Mouse (Mus musculus) stomach, embryonic 15.5 days (tissue): ENCODE results near the gene Cdk5r1. TPM values are rescaled to one million over a fixed set of nuclear protein-coding genes. Genes with fewer than 3 reads are reported as not detected.
"Not testable (repeated sequence)": the region's sequence is repeated elsewhere in the genome, so short reads cannot be mapped to it uniquely, and the experiment has no call there.

Experiments
- ATAC-seq: fragments of 200-750 bp; cut with Nextera tagmentation; 2 replicates; pipeline ENCODE4 v1.8.0; 2017; ENCODE audit warnings: low read depth, moderate number of reproducible peaks, moderate TSS enrichment; ENCODE audit not compliant: insufficient read depth, low FRiP score
- H3K27ac ChIP-seq: fragments of 300-500 bp; sonication (generic); 2 replicates; pipeline ENCODE4 v1.5.1; 2015; ENCODE audit warnings: mild to moderate bottlenecking, inconsistent platforms
- H3K27me3 ChIP-seq: fragments of 300-500 bp; sonication (generic); replicated peaks from 2 replicates; pipeline ENCODE4 v1.6.1; 2015; ENCODE audit warnings: inconsistent platforms
- H3K36me3 ChIP-seq: fragments of 300-500 bp; sonication (generic); 2 replicates; pipeline ENCODE4 v1.6.1; 2015; ENCODE audit warnings: inconsistent platforms
- H3K4me1 ChIP-seq: fragments of 300-500 bp; sonication (generic); 2 replicates; pipeline ENCODE4 v1.6.1; 2015; ENCODE audit warnings: inconsistent platforms
- H3K4me2 ChIP-seq: fragments of 300-500 bp; sonication (generic); 2 replicates; pipeline ENCODE4 v1.6.1; 2015; ENCODE audit warnings: mild to moderate bottlenecking, inconsistent platforms
- H3K4me3 ChIP-seq: fragments of 300-500 bp; sonication (generic); replicated peaks from 2 replicates; pipeline ENCODE4 v1.5.1; 2015; ENCODE audit warnings: inconsistent platforms
- H3K9ac ChIP-seq: fragments of 300-500 bp; sonication (generic); 2 replicates; pipeline ENCODE4 v1.6.1; 2015; ENCODE audit warnings: inconsistent platforms
- H3K9me3 ChIP-seq: fragments of 300-500 bp; sonication (generic); 2 replicates; pipeline ENCODE4 v1.6.1; 2016; ENCODE audit warnings: inconsistent platforms
- WGBS: fragments of 180-500 bp; shearing (Covaris S2); methylation state at CpG from one replicate; pipeline ENCODE4 v1.1.7; 2015; 5-methylcytosine and 5-hydroxymethylcytosine counted together
- polyA plus RNA-seq: library from polyadenylated mRNA; unstranded; fragments of >200 nt; fragmentation: Nextera tagmentation; extraction: Ambion mirVana; gene quantifications from 2 replicates; pipeline ENCODE4 v1.2.1, GENCODE M21; 2015

Gene Cdk5r1
- 1.4 and 1.8 TPM in 2 replicates for polyA plus RNA-seq

GRCm38 (mm10) chr11:80476222-80477189, at the start of gene Cdk5r1:
Gene Cdk5r1 (plus strand): TSS chr11:80477023.
- peaks cover 22% of the 10 kb centered on the region for H3K36me3 ChIP-seq
- ATAC-seq, result peak; percentile 89
- peak within 1 kb of the TSS; percentile 67 for H3K4me3 ChIP-seq
- peak within 1 kb of the TSS; percentile 55 for H3K27ac ChIP-seq
- H3K9me3 ChIP-seq, result no peaks in the 10 kb centered on the region
- peak within 1 kb of the TSS; percentile 44 for H3K9ac ChIP-seq
- WGBS, result under 1% methylated on average over 97 of the region's 116 CpGs
- peaks cover 5% of the 10 kb centered on the region; the same call in 1 of the 2 replicates for H3K27me3 ChIP-seq
- peaks cover 10% of the 10 kb centered on the region for H3K4me1 ChIP-seq
- peak within 1 kb of the TSS; percentile 100 for H3K4me2 ChIP-seq

- Histone ChIP-seq H3K4me1 (peaks cover 4% of the 10 kb centered on the region; the same call in 1 of the 2 replicates), H3K9me3 (no peaks in the 10 kb centered on the region), H3K4me3 (peak within 1 kb of the TSS; percentile 95), H3K4me2 (peak within 1 kb of the TSS; percentile 75), H3K9ac (peak within 1 kb of the TSS; percentile 87), H3K36me3 (peaks cover 9% of the 10 kb centered on the region; the same call in 1 of the 2 replicates), H3K27me3 (no peaks in the 10 kb centered on the region), H3K27ac (peak within 1 kb of the TSS; percentile 71)
- under 1% methylated on average over 55 of the region's 58 CpGs for WGBS
- peak; percentile 99 for ATAC-seq
Measured at GRCm38 (mm10) chr11:80428381-80429008, 48.3 kb upstream of the Cdk5r1 start, which contains the start of gene Psmd11. Gene Psmd11 (plus strand): TSS chr11:80428615.

- Histone ChIP-seq H3K4me1 (peaks cover 4% of the 10 kb centered on the region; the same call in 1 of the 2 replicates), H3K4me3 (peak overlapping the region; percentile 95), H3K27ac (peak overlapping the region; percentile 71), H3K9me3 (no peaks in the 10 kb centered on the region), H3K4me2 (peak overlapping the region; percentile 75), H3K36me3 (peaks cover 11% of the 10 kb centered on the region; the same call in 1 of the 2 replicates), H3K27me3 (no peaks in the 10 kb centered on the region), H3K9ac (peak overlapping the region; percentile 87)
- WGBS, result under 1% methylated on average over 37 of the region's 37 CpGs
- peak; percentile 34 for ATAC-seq
Measured at GRCm38 (mm10) chr11:80429009-80429475, 47.8 kb upstream of the Cdk5r1 start.

- Histone ChIP-seq H3K9ac (peak overlapping the region; percentile 87), H3K4me3 (peak overlapping the region; percentile 95), H3K36me3 (peaks cover 11% of the 10 kb centered on the region; the same call in 1 of the 2 replicates), H3K4me2 (peak overlapping the region; percentile 75), H3K27me3 (no peaks in the 10 kb centered on the region), H3K4me1 (peaks cover 4% of the 10 kb centered on the region; the same call in 1 of the 2 replicates), H3K9me3 (no peaks in the 10 kb centered on the region), H3K27ac (no peak overlapping the region)
- 58% methylated on average over 14 of the region's 14 CpGs for whole genome bisulfite sequencing
- no peak for ATAC-seq
Measured at GRCm38 (mm10) chr11:80429500-80430166, 47.2 kb upstream of the Cdk5r1 start.

DNA sequence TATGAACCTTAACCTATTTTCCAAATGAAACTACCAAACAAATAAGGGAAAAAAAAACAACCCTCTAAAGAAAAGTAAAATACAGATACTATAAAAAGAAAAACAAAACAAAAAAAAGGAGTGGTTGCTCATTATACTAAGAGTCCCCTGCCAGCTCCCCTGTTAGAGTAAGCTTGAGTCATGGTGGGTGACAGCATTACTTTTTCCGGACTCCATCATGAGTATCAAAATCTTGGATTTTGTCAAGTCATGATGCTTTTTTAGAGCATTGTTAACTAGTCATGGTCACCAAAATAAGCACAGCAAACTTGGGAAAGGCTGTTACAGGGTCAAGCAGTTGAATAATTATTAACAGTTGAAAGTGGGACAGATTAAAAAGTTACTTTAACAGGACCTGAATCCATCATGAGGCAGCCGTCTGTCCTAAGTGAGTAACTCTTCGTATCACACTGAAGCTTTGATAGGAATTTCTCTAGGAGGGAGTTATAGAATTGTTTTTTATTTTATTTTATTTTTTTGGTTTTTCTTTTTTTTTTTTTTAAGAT, 46.4 kb upstream of the Cdk5r1 start:
- no peak overlapping the region for H3K4me2 ChIP-seq
- no peaks in the 10 kb centered on the region for H3K27me3 ChIP-seq
- H3K4me3 ChIP-seq, result no peak overlapping the region
- no peak for ATAC-seq
- H3K9me3 ChIP-seq, result no peaks in the 10 kb centered on the region
- H3K9ac ChIP-seq, result no peak overlapping the region
- H3K4me1 ChIP-seq, result peaks cover 4% of the 10 kb centered on the region; the same call in 1 of the 2 replicates
- WGBS, result 83% methylated on average over 3 of the region's 3 CpGs
- no peak overlapping the region for H3K27ac ChIP-seq
- H3K36me3 ChIP-seq, result peaks cover 11% of the 10 kb centered on the region; the same call in 1 of the 2 replicates

DNA sequence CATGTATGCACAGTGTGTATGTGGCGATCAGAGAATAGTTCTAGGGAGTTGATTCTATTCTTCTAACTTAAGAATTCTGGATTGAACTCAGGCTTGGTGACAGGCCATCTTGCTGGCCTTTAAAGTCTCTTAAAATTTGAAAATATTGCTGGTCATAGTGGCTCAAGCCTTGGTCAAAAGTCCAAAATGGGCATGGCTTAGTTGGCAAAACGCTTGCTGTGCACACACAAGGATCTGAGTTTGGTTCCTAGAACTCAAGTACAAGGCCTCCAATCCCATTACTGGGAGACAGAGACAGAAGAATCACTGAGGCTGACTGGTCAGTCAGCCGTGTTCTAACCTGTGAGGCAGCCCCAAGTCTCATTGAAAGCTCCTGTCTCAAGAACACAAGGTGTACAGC, 29.9 kb upstream of the Cdk5r1 start:
- Histone ChIP-seq H3K9me3 (no peaks in the 10 kb centered on the region), H3K4me3 (no peak overlapping the region), H3K27ac (no peak overlapping the region), H3K4me1 (no peaks in the 10 kb centered on the region), H3K4me2 (no peak overlapping the region), H3K27me3 (no peaks in the 10 kb centered on the region), H3K36me3 (peaks cover 13% of the 10 kb centered on the region), H3K9ac (no peak overlapping the region)
- no peak for ATAC-seq
- WGBS, result 93% methylated on average over 3 of the region's 3 CpGs

DNA sequence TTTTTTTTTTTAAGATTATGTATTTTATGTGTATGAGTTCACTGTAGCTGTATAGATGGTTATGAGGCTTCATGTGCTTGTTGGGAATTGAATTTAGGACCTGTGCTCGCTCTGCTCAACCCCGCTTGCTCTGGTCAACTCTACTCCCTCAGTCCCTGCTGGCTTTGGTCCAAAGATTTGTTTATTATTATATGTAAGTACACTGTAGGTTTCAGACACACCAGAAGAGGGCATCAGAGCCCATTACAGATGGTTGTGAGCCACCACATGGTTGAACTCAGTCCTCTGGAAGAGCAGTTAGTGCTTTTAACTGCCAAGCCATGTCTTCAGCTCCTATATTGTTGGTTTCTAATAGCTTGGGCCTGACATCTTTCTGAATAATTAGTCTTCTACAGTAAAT, 27.0 kb upstream of the Cdk5r1 start:
- peaks cover 12% of the 10 kb centered on the region for H3K36me3 ChIP-seq
- H3K27me3 ChIP-seq, result no peaks in the 10 kb centered on the region
- WGBS, result 91% methylated on average over 2 of the region's 2 CpGs
- no peaks in the 10 kb centered on the region for H3K9me3 ChIP-seq
- no peak overlapping the region for H3K4me2 ChIP-seq
- no peak overlapping the region for H3K9ac ChIP-seq
- no peak overlapping the region for H3K27ac ChIP-seq
- no peak for ATAC-seq
- no peaks in the 10 kb centered on the region for H3K4me1 ChIP-seq
- H3K4me3 ChIP-seq, result no peak overlapping the region

- Histone ChIP-seq H3K27ac (no peak overlapping the region), H3K4me2 (no peak overlapping the region), H3K36me3 (peaks cover 12% of the 10 kb centered on the region), H3K4me1 (no peaks in the 10 kb centered on the region), H3K4me3 (no peak overlapping the region), H3K9ac (no peak overlapping the region), H3K9me3 (no peaks in the 10 kb centered on the region), H3K27me3 (no peaks in the 10 kb centered on the region)
- ATAC-seq, result no peak
- WGBS, result 83% methylated on average over 3 of the region's 3 CpGs
Measured at GRCm38 (mm10) chr11:80452242-80452641, 24.6 kb upstream of the Cdk5r1 start.

GRCm38 (mm10) chr11:80453198-80453597, 23.6 kb upstream of the Cdk5r1 start:
- WGBS, result 82% methylated on average over 1 of the region's 1 CpGs
- no peak for ATAC-seq
- no peak overlapping the region for H3K4me2 ChIP-seq
- no peaks in the 10 kb centered on the region for H3K27me3 ChIP-seq
- peaks cover 9% of the 10 kb centered on the region for H3K36me3 ChIP-seq
- no peaks in the 10 kb centered on the region for H3K4me1 ChIP-seq
- H3K9ac ChIP-seq, result no peak overlapping the region
- H3K4me3 ChIP-seq, result no peak overlapping the region
- H3K27ac ChIP-seq, result no peak overlapping the region
- no peaks in the 10 kb centered on the region for H3K9me3 ChIP-seq

- not testable (repeated sequence) for ATAC-seq, H3K4me2 ChIP-seq, H3K27me3 ChIP-seq, H3K9me3 ChIP-seq, H3K4me3 ChIP-seq, H3K9ac ChIP-seq, H3K4me1 ChIP-seq, H3K27ac ChIP-seq
- peaks cover 49% of the 10 kb centered on the region for H3K36me3 ChIP-seq
- WGBS, result 90% methylated on average over 4 of the region's 4 CpGs
Measured at GRCm38 (mm10) chr11:80463605-80464130, 13.2 kb upstream of the Cdk5r1 start.
